Mouse (Mus musculus) embryonic fibroblast, embryonic 13.5 days (primary cell): ENCODE results near the gene Ccdc191.

Experiments
- CTCF ChIP-seq: IDR thresholded peaks from 2 replicates; pipeline ENCODE4 v1.5.1; 2011; ENCODE audit warnings: mild to moderate bottlenecking, control low read depth, low read length, moderate library complexity, borderline replicate concordance; ENCODE audit not compliant: insufficient read depth
- POLR2A ChIP-seq: IDR thresholded peaks from 2 replicates; pipeline ENCODE4 v1.6.1; 2011; ENCODE audit warnings: low read depth, mild to moderate bottlenecking, control low read depth, low read length, moderate library complexity

DNA sequence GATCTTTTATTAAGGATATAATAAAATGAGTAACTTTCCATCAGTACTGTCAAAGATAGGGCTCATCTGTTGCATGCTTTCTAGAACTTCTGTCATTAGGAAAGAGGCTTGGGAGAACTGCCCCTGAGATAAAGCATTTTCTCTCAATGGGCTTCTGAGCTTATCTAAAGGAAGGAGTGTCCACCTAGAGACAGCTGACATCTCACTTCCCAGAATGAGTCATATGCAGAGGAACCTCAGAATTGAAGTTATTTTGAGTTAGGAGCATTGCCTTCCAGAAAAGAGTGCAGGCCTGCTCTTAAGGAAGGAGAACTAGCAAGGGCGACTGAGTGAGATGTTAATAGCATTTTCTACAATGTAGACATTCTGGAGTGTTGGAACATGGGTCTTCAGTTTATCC lies 48.4 kb upstream of the Ccdc191 start:
- TF ChIP-seq CTCF = no peak
- no peak for TF ChIP-seq POLR2A
